Mouse (Mus musculus) erythroblast, embryonic 14.5 days (primary cell): ENCODE measurements around the gene Ddah2.

ENCODE experiments used
- GATA1 ChIP-seq: IDR thresholded peaks from 2 replicates; pipeline ENCODE4 v1.6.1; 2012; ENCODE audit warnings: low read length, inconsistent platforms, mixed read lengths
- TAL1 ChIP-seq: IDR thresholded peaks from 3 replicates; pipeline ENCODE4 v1.6.1; 2012; ENCODE audit warnings: low read length, inconsistent platforms, mixed read lengths

DNA sequence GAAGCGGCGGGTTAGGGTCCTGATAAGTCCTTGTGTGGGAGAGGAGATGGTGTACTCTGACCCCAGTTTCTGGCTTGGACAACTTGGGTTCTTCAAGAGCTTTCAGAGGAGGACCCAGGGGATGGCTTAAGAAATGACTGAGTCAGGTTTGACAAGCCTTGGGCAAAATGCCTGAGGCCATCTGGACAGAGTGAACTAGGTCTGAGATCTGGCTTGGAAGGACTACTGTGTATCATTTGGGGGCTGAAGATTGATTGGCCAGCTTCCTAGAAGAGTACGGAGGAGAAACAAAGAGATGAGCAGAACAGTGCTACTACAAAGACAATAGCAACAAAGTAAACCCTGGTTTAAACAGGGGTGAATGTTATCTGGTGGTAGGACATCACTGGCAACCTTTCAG is 4.6 kb downstream of the Ddah2 start:
- TF ChIP-seq GATA1 (no peak), TAL1 (no peak)
